Mouse (Mus musculus) midbrain, postnatal 0 days (tissue): ENCODE data around the gene Cyp2j7. TPM values are rescaled to one million over a fixed set of nuclear protein-coding genes. Genes with fewer than 3 reads are reported as not detected.
A peak's percentile ranks its signal among the peaks of the same experiment; 100 is the strongest.
"Not testable (repeated sequence)": the region's sequence is repeated elsewhere in the genome, so short reads cannot be mapped to it uniquely, and the experiment has no call there.

Experiments
- ATAC-seq: fragments of 200-750 bp; cut with Nextera tagmentation; 2 replicates; pipeline ENCODE4 v1.8.0; 2017; ENCODE audit warnings: moderate number of reproducible peaks, mild to moderate bottlenecking, moderate TSS enrichment, moderate library complexity; ENCODE audit not compliant: low FRiP score
- DNase-seq: peaks from one replicate; pipeline ENCODE4 v3.0.0-alpha.2; 2015; ENCODE audit warnings: low spot score
- H3K27ac ChIP-seq: fragments of 300-500 bp; sonication (generic); 2 replicates; pipeline ENCODE4 v1.5.1; 2014; ENCODE audit warnings: low read depth, mild to moderate bottlenecking, low read length, mixed read lengths
- H3K27me3 ChIP-seq: fragments of 300-500 bp; sonication (generic); 2 replicates; pipeline ENCODE4 v1.6.1; 2014; ENCODE audit warnings: low read length, control low read depth, mixed read lengths; ENCODE audit not compliant: insufficient read depth
- H3K36me3 ChIP-seq: fragments of 300-500 bp; sonication (generic); 2 replicates; pipeline ENCODE4 v1.6.1; 2014; ENCODE audit warnings: low read length, control low read depth, mixed read lengths; ENCODE audit not compliant: insufficient read depth
- H3K4me1 ChIP-seq: fragments of 300-500 bp; sonication (generic); 2 replicates; pipeline ENCODE4 v1.6.1; 2014; ENCODE audit warnings: mild to moderate bottlenecking, control low read depth, antibody characterized with exemption, low read length, mixed read lengths; ENCODE audit not compliant: insufficient read depth
- H3K4me2 ChIP-seq: fragments of 300-500 bp; sonication (generic); 2 replicates; pipeline ENCODE4 v1.6.1; 2014; ENCODE audit warnings: low read depth, mild to moderate bottlenecking, low read length, mixed read lengths; ENCODE audit not compliant: poor library complexity, severe bottlenecking
- H3K4me3 ChIP-seq: fragments of 300-500 bp; sonication (generic); 2 replicates; pipeline ENCODE4 v1.5.1; 2014; ENCODE audit warnings: low read depth, mild to moderate bottlenecking, low read length, moderate library complexity
- H3K9ac ChIP-seq: fragments of 300-500 bp; sonication (generic); replicated peaks from 2 replicates; pipeline ENCODE4 v1.6.1; 2014; ENCODE audit warnings: mild to moderate bottlenecking, low read length, moderate library complexity, mixed read lengths; ENCODE audit not compliant: poor library complexity, severe bottlenecking
- H3K9me3 ChIP-seq: fragments of 300-500 bp; sonication (generic); 2 replicates; pipeline ENCODE4 v1.6.1; 2016; ENCODE audit warnings: low read length, control low read depth
- CTCF ChIP-seq: IDR thresholded peaks from 2 replicates; pipeline ENCODE4 v1.5.1; 2016; ENCODE audit warnings: antibody characterized with exemption, mild to moderate bottlenecking
- WGBS: fragments of 180-500 bp; shearing (Covaris S2); extraction: QIAGEN DNeasy Blood & Tissue Kit; methylation state at CpG from one replicate; pipeline ENCODE4 v1.1.7; 2014; 5-methylcytosine and 5-hydroxymethylcytosine counted together
- polyA plus RNA-seq: library from polyadenylated mRNA; unstranded; fragments of >200 nt; fragmentation: Nextera tagmentation; extraction: Ambion mirVana; gene quantifications from 2 replicates; pipeline ENCODE4 v1.2.1, GENCODE M21; 2015
- total RNA-seq: library from RNA; depleted of rRNA; stranded (reverse); fragments of >200 nt; gene quantifications from 2 replicates; pipeline ENCODE4 v1.2.3, GENCODE M21; 2014; rRNA removed

Gene Cyp2j7
- total RNA-seq (not detected in 2 replicates), polyA plus RNA-seq (not detected in 2 replicates)

DNA sequence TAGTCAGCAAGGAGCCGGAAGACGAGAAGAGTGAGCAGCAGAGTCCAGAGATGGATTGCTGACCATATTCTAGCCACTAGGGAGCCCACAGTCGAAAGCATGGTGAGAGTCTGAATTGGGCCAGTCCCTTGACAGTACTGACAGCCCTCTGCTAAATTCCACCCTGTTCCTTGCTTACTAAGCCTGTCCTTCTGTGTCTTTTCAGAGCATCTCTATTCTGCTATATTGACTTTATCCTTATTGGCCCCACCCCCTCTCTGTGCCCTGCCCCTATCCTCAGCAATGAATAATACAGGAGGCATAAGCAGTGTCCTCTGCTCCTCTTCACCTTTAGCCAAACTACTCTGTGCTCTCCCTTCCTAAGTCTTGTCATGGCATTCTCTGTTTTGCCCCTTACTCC, at the start of gene Cyp2j7:
Gene Cyp2j7, minus strand, starts transcription at position 101 of the 400 bp plus-strand sequence.
- ATAC-seq (no peak), DNase-seq (no peak)
- Histone ChIP-seq H3K27ac (no peak within 1 kb of the TSS), H3K9me3 (no peaks in the 10 kb centered on the region), H3K27me3 (no peaks in the 10 kb centered on the region), H3K4me1 (no peaks in the 10 kb centered on the region), H3K36me3 (no peaks in the 10 kb centered on the region), H3K9ac (no peak within 1 kb of the TSS), H3K4me2 (no peak within 1 kb of the TSS), H3K4me3 (no peak within 1 kb of the TSS)
- WGBS: 78% methylated on average over 3 of the region's 3 CpGs
- TF ChIP-seq CTCF: no peak

- H3K27me3 ChIP-seq, ATAC-seq, DNase-seq, H3K4me3 ChIP-seq, H3K4me2 ChIP-seq, H3K9me3 ChIP-seq, H3K9ac ChIP-seq, H3K27ac ChIP-seq, H3K4me1 ChIP-seq, H3K36me3 ChIP-seq: not testable (repeated sequence)
- WGBS: 35% methylated on average over 1 of the region's 1 CpGs
Observed at GRCm38 (mm10) chr4:96276896-96277295, 40.4 kb upstream of the Cyp2j7 start.

DNA sequence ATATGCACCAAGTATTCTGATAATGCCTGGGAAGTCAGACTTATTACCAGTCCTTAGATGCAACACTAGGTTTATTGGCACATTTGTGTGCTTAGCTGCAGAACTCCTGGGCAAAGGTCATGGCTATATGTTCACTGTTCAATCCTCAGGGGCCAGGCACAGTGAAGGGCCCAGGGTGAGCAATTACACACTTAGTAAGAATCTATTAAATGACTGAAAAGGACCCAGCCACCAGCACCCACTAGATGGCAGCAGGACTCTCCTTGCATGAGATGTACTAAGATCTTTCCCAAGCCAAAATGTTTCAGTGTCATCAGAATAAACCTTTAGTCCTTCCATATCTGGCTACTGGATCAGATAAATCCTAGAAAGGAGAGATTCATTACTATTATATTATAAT, 37.4 kb upstream of the Cyp2j7 start:
- peak; percentile 74; the same call in 1 of the 2 replicates for ATAC-seq
- peak; percentile 89 for TF ChIP-seq CTCF

DNA sequence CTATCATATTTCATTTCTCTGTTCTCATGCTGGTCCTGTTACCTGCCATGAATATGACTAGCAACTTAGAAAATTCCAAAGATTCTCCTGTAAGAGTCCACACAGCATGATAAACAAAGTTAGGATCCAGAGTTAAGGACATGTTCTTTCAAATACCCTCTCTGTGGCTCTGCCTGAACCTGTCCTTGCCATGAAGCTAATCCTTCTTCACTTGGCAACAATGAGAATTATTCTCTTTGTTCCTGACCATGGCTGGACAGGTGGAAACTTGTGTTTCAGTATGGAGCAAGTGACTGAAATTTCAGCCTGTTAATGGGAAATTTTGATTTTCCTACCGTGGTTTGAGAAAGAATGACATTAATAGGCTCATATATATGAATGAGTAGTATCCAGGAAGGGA, 39.8 kb downstream of the Cyp2j7 start:
- no peak overlapping the region for H3K4me3 ChIP-seq
- H3K9me3 ChIP-seq: no peaks in the 10 kb centered on the region
- WGBS: 84% methylated on average over 1 of the region's 1 CpGs
- no peak overlapping the region for H3K27ac ChIP-seq
- DNase-seq: no peak
- no peak for ATAC-seq
- no peaks in the 10 kb centered on the region for H3K36me3 ChIP-seq
- no peaks in the 10 kb centered on the region for H3K4me1 ChIP-seq
- no peak overlapping the region for H3K4me2 ChIP-seq
- no peak overlapping the region for H3K9ac ChIP-seq
- no peak for TF ChIP-seq CTCF
- no peaks in the 10 kb centered on the region for H3K27me3 ChIP-seq

More for the DNA sequence above, 37.4 kb upstream of the Cyp2j7 start:
- peak; percentile 76 for DNase-seq
- no peaks in the 10 kb centered on the region for H3K36me3 ChIP-seq
- no peaks in the 10 kb centered on the region for H3K4me1 ChIP-seq
- no peak overlapping the region for H3K9ac ChIP-seq
- no peak overlapping the region for H3K4me3 ChIP-seq
- H3K9me3 ChIP-seq: no peaks in the 10 kb centered on the region
- no peak overlapping the region for H3K4me2 ChIP-seq
- no peaks in the 10 kb centered on the region for H3K27me3 ChIP-seq
- H3K27ac ChIP-seq: no peak overlapping the region

GRCm38 (mm10) chr4:96189321-96189720, 47.1 kb downstream of the Cyp2j7 start:
- H3K4me1 ChIP-seq, H3K4me3 ChIP-seq, H3K4me2 ChIP-seq, DNase-seq, H3K36me3 ChIP-seq, H3K27ac ChIP-seq, H3K9ac ChIP-seq, ATAC-seq, H3K9me3 ChIP-seq, H3K27me3 ChIP-seq: not testable (repeated sequence)
- WGBS: 92% methylated on average over 5 of the region's 5 CpGs

DNA sequence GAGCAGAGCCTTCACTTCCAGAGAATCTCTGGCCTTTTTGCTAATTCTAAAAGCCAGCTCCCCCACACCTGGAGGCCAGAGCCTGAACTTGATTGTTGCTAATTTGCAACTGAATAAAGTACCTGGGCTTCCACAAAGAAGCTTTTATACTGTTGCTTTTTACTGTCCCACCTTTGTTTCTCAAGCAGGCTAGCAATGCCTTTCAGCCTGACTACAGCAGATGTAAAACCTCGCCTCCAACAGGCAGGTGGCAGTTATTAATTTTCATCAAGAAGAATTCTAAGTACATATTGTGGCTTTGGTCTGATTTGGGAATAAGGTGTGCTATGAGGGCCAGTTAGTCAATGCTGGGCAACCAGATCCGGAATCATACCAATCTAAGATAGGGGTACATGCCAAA, 47.8 kb downstream of the Cyp2j7 start:
- not testable (repeated sequence) for H3K9me3 ChIP-seq, H3K4me1 ChIP-seq, H3K9ac ChIP-seq, ATAC-seq, H3K4me3 ChIP-seq, H3K27me3 ChIP-seq, H3K4me2 ChIP-seq, DNase-seq, H3K27ac ChIP-seq, H3K36me3 ChIP-seq
- 86% methylated on average over 2 of the region's 2 CpGs for WGBS

- not testable (repeated sequence) for H3K36me3 ChIP-seq, ATAC-seq, H3K4me3 ChIP-seq, H3K9ac ChIP-seq, H3K27me3 ChIP-seq, H3K9me3 ChIP-seq, DNase-seq, H3K4me1 ChIP-seq, H3K27ac ChIP-seq, H3K4me2 ChIP-seq
- 89% methylated on average over 2 of the region's 2 CpGs for WGBS
Observed at GRCm38 (mm10) chr4:96188146-96188545, 48.3 kb downstream of the Cyp2j7 start.

- H3K4me1 ChIP-seq, H3K9ac ChIP-seq, DNase-seq, H3K36me3 ChIP-seq, H3K27ac ChIP-seq, ATAC-seq, H3K4me2 ChIP-seq, H3K27me3 ChIP-seq, H3K9me3 ChIP-seq, H3K4me3 ChIP-seq: not testable (repeated sequence)
- WGBS: 83% methylated on average over 2 of the region's 2 CpGs
Observed at GRCm38 (mm10) chr4:96184716-96185115, 51.7 kb downstream of the Cyp2j7 start.
